ENCODE assay signal across 11 mouse cellular contexts in genomic region chr2:93270083-93270482, GRCm38 (mm10).
DNase-seq lines count a peak whose midpoint lies in the region; ATAC-seq and TF ChIP-seq lines count a peak whose summit lies in the region.
"Had no signal": no experiment of that assay in that cellular context is flagged by ENCODE, and none has a peak within 500 bp of the region (broad histone marks: within the 10 kb centered on the region; RNA-seq: fewer than 3 reads in every experiment).

No protein-coding gene starts in this region.

- no peaks in the 10 kb centered on the region for H3K36me3 ChIP-seq in midbrain, embryonic 12.5 days
- H3K36me3 ChIP-seq in midbrain, embryonic 16.5 days (ENCODE audit: control insufficient read depth, insufficient read depth, low read length): no peaks in the 10 kb centered on the region
- no peaks in the 10 kb centered on the region for H3K36me3 ChIP-seq in hindbrain, embryonic 15.5 days
- no peaks in the 10 kb centered on the region for H3K36me3 ChIP-seq in stomach, embryonic 16.5 days (ENCODE audit: control insufficient read depth, insufficient read depth, low read length)
- H3K36me3 ChIP-seq: embryonic facial prominence, embryonic 12.5 days had no signal

- intact Hi-C loops in gastrocnemius, adult 2 months (cut with DNase I): no loop called here

- ATAC-seq in midbrain, embryonic 12.5 days (ENCODE audit: low FRiP score, low read depth): no peak
- no peak for ATAC-seq in midbrain, embryonic 16.5 days
- no peak for ATAC-seq in hindbrain, embryonic 15.5 days (ENCODE audit: low FRiP score, low read depth)
- ATAC-seq in stomach, embryonic 16.5 days (ENCODE audit: insufficient read depth, low FRiP score): no peak

- peaks cover 60% of the 10 kb centered on the region for H3K4me1 ChIP-seq in midbrain, embryonic 12.5 days
- peaks cover 15% of the 10 kb centered on the region; the same call in 1 of the 2 replicates for H3K4me1 ChIP-seq in midbrain, embryonic 16.5 days (ENCODE audit: control insufficient read depth, insufficient read depth, low read length)
- H3K4me1 ChIP-seq in hindbrain, embryonic 15.5 days (replicated peaks): peaks cover 65% of the 10 kb centered on the region
- H3K4me1 ChIP-seq in stomach, embryonic 16.5 days (ENCODE audit: control insufficient read depth, insufficient read depth, low read length): no peaks in the 10 kb centered on the region

- H3K9me3 ChIP-seq in midbrain, embryonic 12.5 days: no peaks in the 10 kb centered on the region
- no peaks in the 10 kb centered on the region for H3K9me3 ChIP-seq in midbrain, embryonic 16.5 days (replicated peaks; ENCODE audit: control insufficient read depth, low read length, poor library complexity, severe bottlenecking)
- H3K9me3 ChIP-seq in hindbrain, embryonic 15.5 days: no peaks in the 10 kb centered on the region
- no peaks in the 10 kb centered on the region for H3K9me3 ChIP-seq in stomach, embryonic 16.5 days (replicated peaks; ENCODE audit: control insufficient read depth, low read length)
- H3K9me3 ChIP-seq: embryonic facial prominence, embryonic 12.5 days had no signal

- H3K27ac ChIP-seq in gastrocnemius, adult 2 months: no peak overlapping the region
- H3K27ac ChIP-seq in midbrain, embryonic 12.5 days (replicated peaks): peak overlapping the region; percentile 35; the same call in 1 of the 2 replicates
- H3K27ac ChIP-seq in midbrain, embryonic 16.5 days (ENCODE audit: low read length): no peak overlapping the region
- peak overlapping the region; percentile 44; the same call in 1 of the 2 replicates for H3K27ac ChIP-seq in hindbrain, embryonic 15.5 days (replicated peaks)
- H3K27ac ChIP-seq in stomach, embryonic 16.5 days (ENCODE audit: low read length): 0 out of 2 replicates have a peak overlapping the region, but pooled peaks have one; percentile 32
- H3K27ac ChIP-seq: embryonic facial prominence, embryonic 12.5 days had no signal

- no peak overlapping the region for H3K9ac ChIP-seq in midbrain, embryonic 12.5 days (replicated peaks)
- H3K9ac ChIP-seq in midbrain, embryonic 16.5 days (ENCODE audit: low read depth, low read length): no peak overlapping the region
- H3K9ac ChIP-seq in hindbrain, embryonic 15.5 days: no peak overlapping the region
- no peak overlapping the region for H3K9ac ChIP-seq in stomach, embryonic 16.5 days (ENCODE audit: low read length)
- H3K9ac ChIP-seq: embryonic facial prominence, embryonic 12.5 days had no signal

- TF ChIP-seq CTCF in gastrocnemius, adult 2 months (IDR thresholded peaks at IDR 0.05): no peak

- no peaks in the 10 kb centered on the region for H3K27me3 ChIP-seq in midbrain, embryonic 12.5 days
- no peaks in the 10 kb centered on the region for H3K27me3 ChIP-seq in midbrain, embryonic 16.5 days (ENCODE audit: control insufficient read depth, insufficient read depth, low read depth, low read length)
- H3K27me3 ChIP-seq in hindbrain, embryonic 15.5 days: no peaks in the 10 kb centered on the region
- H3K27me3 ChIP-seq in stomach, embryonic 16.5 days (ENCODE audit: control insufficient read depth, insufficient read depth, low read length): no peaks in the 10 kb centered on the region
- H3K27me3 ChIP-seq: embryonic facial prominence, embryonic 12.5 days had no signal

- peak; percentile 48 for DNase-seq in gastrocnemius, adult 2 months
- no peak for DNase-seq in gastrocnemius, adult 8-10 months (ENCODE audit: low spot score in 2 of 2)
- no peak for DNase-seq in left cerebral cortex, adult 9 months (ENCODE audit: low spot score in 2 of 2)
- no peak for DNase-seq in cerebellum, adult 18-20 months
- DNase-seq: adrenal gland, adult 2 months; cerebellum, adult 2 months had no signal

- H3K4me3 ChIP-seq in gastrocnemius, adult 2 months: no peak overlapping the region
- H3K4me3 ChIP-seq in midbrain, embryonic 12.5 days: no peak overlapping the region
- H3K4me3 ChIP-seq in midbrain, embryonic 16.5 days (ENCODE audit: low read depth, low read length): no peak overlapping the region
- no peak overlapping the region for H3K4me3 ChIP-seq in hindbrain, embryonic 15.5 days
- H3K4me3 ChIP-seq in stomach, embryonic 16.5 days (replicated peaks; ENCODE audit: low read length): no peak overlapping the region
- H3K4me3 ChIP-seq: embryonic facial prominence, embryonic 12.5 days had no signal

- WGBS in midbrain, embryonic 12.5 days: 54% methylated on average over 5 of the region's 5 CpGs
- WGBS in midbrain, embryonic 16.5 days: 41% methylated on average over 5 of the region's 5 CpGs
- WGBS in hindbrain, embryonic 15.5 days: 39% methylated on average over 5 of the region's 5 CpGs
- 52% methylated on average over 5 of the region's 5 CpGs for WGBS in stomach, embryonic 16.5 days

- no peak overlapping the region for H3K4me2 ChIP-seq in midbrain, embryonic 12.5 days (replicated peaks)
- no peak overlapping the region for H3K4me2 ChIP-seq in midbrain, embryonic 16.5 days (ENCODE audit: low read length)
- H3K4me2 ChIP-seq in hindbrain, embryonic 15.5 days: no peak overlapping the region
- H3K4me2 ChIP-seq in stomach, embryonic 16.5 days (ENCODE audit: low read depth, low read length): no peak overlapping the region
- H3K4me2 ChIP-seq: embryonic facial prominence, embryonic 12.5 days had no signal

Comparison
In these comparisons a context has a peak if more than half of its experiments do, and no peak if none do; other contexts are left out.
1. H3K27ac ChIP-seq: peak in midbrain, embryonic 12.5 days (single experiment), hindbrain, embryonic 15.5 days (single experiment) and stomach, embryonic 16.5 days (single experiment); none in gastrocnemius, adult 2 months (single experiment) and midbrain, embryonic 16.5 days (single experiment).